Mouse (Mus musculus) T-helper 1 cell (primary cell): ENCODE measurements around the gene Pgpep1.

Experiments
- in situ Hi-C: fragments of 300-600 bp; cut with MboI, MseI; formaldehyde crosslinking; loops from one replicate; pipeline ENCODE4 v1.15.1; 2025; ENCODE audit warnings: high pct_unique_total_duplicates

The Pgpep1 gene

GRCm38 (mm10) chr8:70659604-70660272 lies 450 bp downstream of the Pgpep1 start:
- in situ Hi-C loops, result no loop called here

GRCm38 (mm10) chr8:70658897-70659603 lies 1.1 kb downstream of the Pgpep1 start:
- in situ Hi-C loops, result no loop called here

- in situ Hi-C loops, result no loop called here
These were observed 2.4 kb downstream of the Pgpep1 start for GRCm38 (mm10) chr8:70657739-70658138.

- in situ Hi-C loops, result no loop called here
These were observed 3.0 kb downstream of the Pgpep1 start for GRCm38 (mm10) chr8:70657214-70657613.

GRCm38 (mm10) chr8:70656193-70656790 lies 3.9 kb downstream of the Pgpep1 start:
- in situ Hi-C loops, result no loop called here

GRCm38 (mm10) chr8:70655469-70655868 lies 4.7 kb downstream of the Pgpep1 start:
- in situ Hi-C loops, result no loop called here

- in situ Hi-C loops, result no loop called here
These were observed 6.1 kb downstream of the Pgpep1 start for GRCm38 (mm10) chr8:70654121-70654520.

- in situ Hi-C loops, result no loop called here
These were observed 7.0 kb downstream of the Pgpep1 start for GRCm38 (mm10) chr8:70653226-70653625.

GRCm38 (mm10) chr8:70650351-70650750 lies 9.8 kb downstream of the Pgpep1 start:
- in situ Hi-C loops, result no loop called here

GRCm38 (mm10) chr8:70649324-70649723 lies 10.9 kb downstream of the Pgpep1 start:
- in situ Hi-C loops, result no loop called here

- in situ Hi-C loops, result no loop called here
These were observed 11.3 kb downstream of the Pgpep1 start for GRCm38 (mm10) chr8:70648921-70649320.

- in situ Hi-C loops, result no loop called here
These were observed 12.1 kb downstream of the Pgpep1 start for GRCm38 (mm10) chr8:70648164-70648442.

- in situ Hi-C loops, result no loop called here
These were observed 12.6 kb downstream of the Pgpep1 start for GRCm38 (mm10) chr8:70647343-70648163.

GRCm38 (mm10) chr8:70646775-70647174 lies 13.4 kb downstream of the Pgpep1 start:
- in situ Hi-C loops, result no loop called here

GRCm38 (mm10) chr8:70646369-70646768 lies 13.8 kb downstream of the Pgpep1 start:
- in situ Hi-C loops, result no loop called here

GRCm38 (mm10) chr8:70645501-70646224 lies 14.5 kb downstream of the Pgpep1 start:
- in situ Hi-C loops, result no loop called here

- in situ Hi-C loops, result no loop called here
These were observed 16.1 kb downstream of the Pgpep1 start for GRCm38 (mm10) chr8:70644065-70644464.

GRCm38 (mm10) chr8:70643019-70643418 lies 17.2 kb downstream of the Pgpep1 start:
- in situ Hi-C loops, result no loop called here

GRCm38 (mm10) chr8:70638752-70639151 lies 21.4 kb downstream of the Pgpep1 start:
- in situ Hi-C loops, result no loop called here

GRCm38 (mm10) chr8:70636838-70637237 lies 23.4 kb downstream of the Pgpep1 start:
- in situ Hi-C loops, result no loop called here

- in situ Hi-C loops, result no loop called here
These were observed 24.7 kb downstream of the Pgpep1 start for GRCm38 (mm10) chr8:70635527-70635926.

GRCm38 (mm10) chr8:70634066-70634465 lies 26.1 kb downstream of the Pgpep1 start:
- in situ Hi-C loops, result no loop called here
